Mouse (Mus musculus) yolk sac, embryonic 10.5 days (tissue): ENCODE data around the gene Olfr701.

Experiments
- DNase-seq: peaks from one replicate; pipeline ENCODE4 v3.0.0-alpha.2; 2017; ENCODE audit warnings: low spot score

Olfr701 gene

GRCm38 (mm10) chr7:106813829-106814228, at the start of gene Olfr701:
Gene Olfr701 (plus strand): TSS chr7:106814129.
- no peak for DNase-seq

DNA sequence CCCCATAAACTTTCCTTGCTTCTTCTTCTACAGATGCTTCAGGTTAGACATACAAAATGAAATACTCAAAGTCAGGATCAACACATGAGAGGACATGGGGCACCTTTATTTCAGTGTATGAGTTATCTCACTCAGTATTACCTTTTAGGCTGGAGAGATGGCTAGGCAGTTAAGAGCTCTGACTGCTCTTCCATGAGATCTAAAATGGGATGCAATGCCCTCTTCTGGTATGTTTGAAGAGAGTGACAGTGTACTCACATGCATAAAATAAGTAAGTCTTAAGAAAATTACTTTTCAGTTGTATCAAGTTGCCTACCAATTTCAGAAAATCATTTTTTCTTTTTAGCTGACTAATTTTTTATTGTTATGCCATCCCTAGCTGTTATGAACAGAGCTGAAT, 25.6 kb upstream of the Olfr701 start:
- DNase-seq, result no peak

- DNase-seq, result no peak
Measured at GRCm38 (mm10) chr7:106793098-106793497, 20.8 kb upstream of the Olfr701 start, which contains the start of gene Olfr699. Gene Olfr699 (minus strand): TSS chr7:106793198.

DNA sequence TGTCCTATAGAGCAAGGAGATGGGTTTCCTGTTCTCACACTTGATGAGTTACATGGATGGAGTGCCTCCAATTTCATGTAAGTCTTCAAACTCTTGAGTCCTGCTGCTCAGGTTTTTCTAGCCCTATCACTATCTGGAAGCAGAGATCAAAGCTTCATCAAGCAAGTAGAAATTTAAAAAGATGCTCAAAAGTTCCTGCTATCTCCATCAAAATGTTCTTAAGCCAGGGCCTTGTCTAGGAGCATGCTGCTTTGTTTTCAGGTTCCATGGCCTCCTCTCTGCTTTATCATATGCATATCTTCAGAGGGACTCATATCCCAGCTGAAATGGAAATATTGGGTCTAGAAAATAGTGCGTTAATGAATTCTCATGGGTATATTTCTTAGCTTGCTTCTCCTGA, 5.2 kb upstream of the Olfr701 start, which contains the start of gene Olfr700:
TSS of gene Olfr700 (minus strand) at position 101 of the 400 bp plus-strand sequence.
- no peak for DNase-seq

- no peak for DNase-seq
Measured at GRCm38 (mm10) chr7:106815775-106816174, 1.8 kb downstream of the Olfr701 start.

- no peak for DNase-seq
Measured at GRCm38 (mm10) chr7:106818414-106818813, 4.5 kb downstream of the Olfr701 start.

DNA sequence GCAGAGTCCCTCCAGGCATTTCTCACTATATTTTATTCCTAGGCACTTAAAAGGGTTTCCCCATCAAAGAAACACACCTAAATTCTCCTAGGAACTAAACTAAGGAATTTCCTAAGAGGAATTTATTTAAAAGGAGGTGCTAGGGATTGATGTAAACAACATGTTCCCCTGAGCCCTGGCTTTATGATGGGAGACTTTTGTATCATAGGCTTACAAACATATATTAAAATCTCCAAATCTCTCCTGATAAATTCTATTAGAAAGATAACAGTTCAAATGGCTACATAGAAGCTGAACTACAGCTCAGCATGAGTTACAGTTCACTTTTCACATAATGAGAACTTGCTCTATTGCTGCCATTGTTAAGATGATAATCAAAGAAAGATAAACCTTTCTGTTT, 19.9 kb downstream of the Olfr701 start, which contains the start of gene Olfr702:
TSS of gene Olfr702 (minus strand) at position 101 of the 400 bp plus-strand sequence.
- no peak for DNase-seq

DNA sequence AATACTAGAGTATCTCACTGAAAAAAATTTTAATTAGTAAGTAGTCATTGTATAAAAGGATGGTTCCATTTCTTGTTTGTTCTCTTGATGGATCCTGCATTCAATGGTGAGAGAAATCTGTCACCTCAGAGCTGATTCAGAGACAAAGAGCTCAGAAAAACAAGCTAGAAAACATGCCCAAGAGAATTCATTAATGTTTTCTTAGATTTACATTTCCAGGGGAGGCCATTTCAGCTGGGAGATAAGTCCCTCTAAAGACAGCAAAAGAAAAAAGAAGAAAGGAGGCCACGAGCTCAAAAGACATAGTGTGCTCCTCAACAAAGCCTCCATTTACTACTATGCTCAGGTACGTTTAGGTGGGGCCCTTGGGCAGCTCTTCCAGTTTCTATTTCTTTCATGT, 29.1 kb downstream of the Olfr701 start, which contains the start of gene Olfr703:
TSS of gene Olfr703 (plus strand) at position 301 of the 400 bp plus-strand sequence.
- DNase-seq, result no peak

GRCm38 (mm10) chr7:106862885-106863284, 49.0 kb downstream of the Olfr701 start, which contains the start of gene Olfr704:
Gene Olfr704 (plus strand): TSS chr7:106863185.
- DNase-seq, result no peak
